Mouse (Mus musculus): ENCODE results near the gene Cat. TPM values are rescaled to one million over a fixed set of nuclear protein-coding genes. Genes with fewer than 3 reads are reported as not detected.

The Cat gene
- total and polyA plus RNA-seq, 2 experiments from 2014 or later = 70.2 to 118 TPM

DNA sequence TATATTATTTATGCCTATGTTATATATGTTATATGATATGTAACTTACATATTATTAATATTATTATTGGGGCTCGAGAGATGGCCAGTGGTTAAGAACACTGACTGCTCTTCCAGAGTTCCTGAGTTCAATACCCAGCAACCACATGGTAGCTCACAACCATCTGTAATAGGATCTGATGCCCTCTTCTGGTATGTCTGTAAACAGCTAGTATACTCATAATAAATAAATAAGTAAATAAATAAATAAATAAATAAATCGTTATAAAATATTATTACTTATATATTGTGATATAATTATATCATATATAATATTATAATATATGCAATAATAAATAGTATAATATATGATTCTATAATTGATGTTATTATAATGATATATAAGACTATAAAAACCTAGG, 8.8 kb downstream of the Cat start:
- H3K27me3 ChIP-seq (ENCODE audit: insufficient read depth, low read length) = no peaks in the 10 kb centered on the region
- no peaks in the 10 kb centered on the region for H3K9me3 ChIP-seq (ENCODE audit: low read length)
- no peak overlapping the region for H3K4me3 ChIP-seq (ENCODE audit: low read depth, low read length)
- no peak overlapping the region for H3K4me2 ChIP-seq (ENCODE audit: low read depth, low read length, poor library complexity, severe bottlenecking)
- no peak overlapping the region for H3K9ac ChIP-seq (replicated peaks; ENCODE audit: low read length, poor library complexity, severe bottlenecking)
- TF ChIP-seq CTCF (IDR thresholded peaks at IDR 0.05) = no peak
- H3K4me1 ChIP-seq (ENCODE audit: insufficient read depth, low read length) = no peaks in the 10 kb centered on the region
- peaks cover 23% of the 10 kb centered on the region for H3K36me3 ChIP-seq (ENCODE audit: insufficient read depth, low read length)
- no peak overlapping the region for H3K27ac ChIP-seq (ENCODE audit: low read depth, low read length)
- no peak for DNase-seq (ENCODE audit: low spot score)
- 97% methylated on average over 2 of the region's 2 CpGs for WGBS
- no peak for ATAC-seq (ENCODE audit: low FRiP score)

DNA sequence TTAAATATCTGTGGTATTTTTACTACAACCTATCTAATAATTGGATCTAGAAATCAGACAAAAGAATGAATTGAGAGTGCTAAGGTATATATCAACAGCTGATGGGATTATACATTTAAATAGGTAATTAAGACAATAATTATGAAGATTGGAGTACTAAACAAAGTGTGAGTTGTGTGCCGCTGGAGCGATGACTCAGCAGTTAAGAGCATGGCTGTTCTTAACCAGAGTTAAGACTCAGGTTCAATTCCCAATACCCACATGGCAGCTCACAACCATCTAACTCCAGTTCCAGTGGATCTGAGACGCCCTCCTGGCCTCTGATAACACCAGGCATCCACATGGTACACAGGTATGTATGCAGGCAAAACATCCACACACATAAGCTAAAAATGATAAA, 11.6 kb downstream of the Cat start:
- no peak overlapping the region for H3K4me3 ChIP-seq (ENCODE audit: low read depth, low read length)
- H3K4me2 ChIP-seq (ENCODE audit: low read depth, low read length, poor library complexity, severe bottlenecking) = no peak overlapping the region
- no peak for TF ChIP-seq CTCF (IDR thresholded peaks at IDR 0.05)
- no peak for ATAC-seq (ENCODE audit: low FRiP score)
- H3K4me1 ChIP-seq (ENCODE audit: insufficient read depth, low read length) = no peaks in the 10 kb centered on the region
- H3K9me3 ChIP-seq (ENCODE audit: low read length) = no peaks in the 10 kb centered on the region
- H3K36me3 ChIP-seq (ENCODE audit: insufficient read depth, low read length) = peaks cover 33% of the 10 kb centered on the region
- DNase-seq (ENCODE audit: low spot score) = no peak
- H3K9ac ChIP-seq (replicated peaks; ENCODE audit: low read length, poor library complexity, severe bottlenecking) = no peak overlapping the region
- 96% methylated on average over 3 of the region's 3 CpGs for WGBS
- no peaks in the 10 kb centered on the region for H3K27me3 ChIP-seq (ENCODE audit: insufficient read depth, low read length)
- H3K27ac ChIP-seq (ENCODE audit: low read depth, low read length) = no peak overlapping the region

DNA sequence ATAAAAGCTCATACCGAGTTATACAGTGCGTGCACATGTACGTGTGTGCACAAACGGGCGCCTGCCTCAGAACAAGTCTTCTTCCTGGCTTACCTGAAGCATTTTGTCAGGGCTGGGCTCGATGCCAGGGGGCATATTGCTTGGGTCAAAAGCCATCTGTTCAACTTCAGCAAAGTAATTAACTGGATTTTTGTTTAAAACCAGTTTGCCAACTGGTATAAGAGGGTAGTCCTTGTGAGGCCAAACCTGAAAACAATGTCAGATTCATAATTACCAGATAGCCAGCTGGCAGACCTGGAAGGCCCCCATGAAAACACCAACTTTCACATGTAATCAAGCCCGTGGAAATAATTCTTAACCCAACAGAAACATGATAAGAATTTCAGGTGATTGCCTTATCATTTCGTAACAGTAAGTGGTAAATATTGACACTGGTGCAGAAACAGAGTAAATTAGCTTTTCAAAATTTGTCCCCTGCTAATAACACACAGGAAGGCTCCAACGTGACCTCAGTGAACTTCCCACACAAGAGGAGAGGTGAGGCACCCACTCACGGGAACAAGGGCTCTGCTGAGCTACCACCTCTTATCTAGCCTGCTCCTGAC, 17.9 kb downstream of the Cat start:
- no peak for TF ChIP-seq CTCF (IDR thresholded peaks at IDR 0.05)
- Histone ChIP-seq H3K9ac (replicated peaks; ENCODE audit: low read length, poor library complexity, severe bottlenecking) (no peak overlapping the region), H3K4me3 (ENCODE audit: low read depth, low read length) (no peak overlapping the region), H3K4me1 (ENCODE audit: insufficient read depth, low read length) (no peaks in the 10 kb centered on the region), H3K27me3 (ENCODE audit: insufficient read depth, low read length) (no peaks in the 10 kb centered on the region), H3K9me3 (ENCODE audit: low read length) (no peaks in the 10 kb centered on the region), H3K36me3 (ENCODE audit: insufficient read depth, low read length) (peaks cover 53% of the 10 kb centered on the region), H3K27ac (ENCODE audit: low read depth, low read length) (no peak overlapping the region), H3K4me2 (ENCODE audit: low read depth, low read length, poor library complexity, severe bottlenecking) (no peak overlapping the region)
- 94% methylated on average over 10 of the region's 10 CpGs for WGBS
- DNase-seq (ENCODE audit: low spot score) = no peak
- no peak for ATAC-seq (ENCODE audit: low FRiP score)

DNA sequence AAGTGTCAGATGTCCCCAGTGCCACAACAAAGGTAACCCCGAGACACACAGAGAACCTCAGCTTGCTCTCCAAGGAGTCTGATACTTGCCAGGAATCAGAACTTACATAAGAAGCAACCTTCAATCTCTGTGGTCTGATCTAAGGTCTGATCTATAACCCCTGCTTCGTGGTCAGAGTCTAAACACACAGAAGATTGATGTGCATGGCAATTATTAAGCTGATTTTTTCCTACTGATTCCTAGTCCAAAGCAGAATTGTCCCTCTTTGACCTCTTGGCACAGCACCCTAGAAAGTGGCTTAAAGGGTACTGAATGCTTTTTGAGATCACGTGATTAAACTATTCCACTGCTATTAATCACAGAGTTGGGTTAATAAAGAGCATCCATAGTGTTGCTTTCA, 18.7 kb downstream of the Cat start:
- no peak for DNase-seq (ENCODE audit: low spot score)
- no peak overlapping the region for H3K4me3 ChIP-seq (ENCODE audit: low read depth, low read length)
- peaks cover 55% of the 10 kb centered on the region for H3K36me3 ChIP-seq (ENCODE audit: insufficient read depth, low read length)
- WGBS = 95% methylated on average over 3 of the region's 3 CpGs
- H3K9me3 ChIP-seq (ENCODE audit: low read length) = no peaks in the 10 kb centered on the region
- H3K27me3 ChIP-seq (ENCODE audit: insufficient read depth, low read length) = no peaks in the 10 kb centered on the region
- H3K9ac ChIP-seq (replicated peaks; ENCODE audit: low read length, poor library complexity, severe bottlenecking) = no peak overlapping the region
- H3K4me2 ChIP-seq (ENCODE audit: low read depth, low read length, poor library complexity, severe bottlenecking) = no peak overlapping the region
- TF ChIP-seq CTCF (IDR thresholded peaks at IDR 0.05) = no peak
- ATAC-seq (ENCODE audit: low FRiP score) = no peak
- no peaks in the 10 kb centered on the region for H3K4me1 ChIP-seq (ENCODE audit: insufficient read depth, low read length)
- no peak overlapping the region for H3K27ac ChIP-seq (ENCODE audit: low read depth, low read length)

DNA sequence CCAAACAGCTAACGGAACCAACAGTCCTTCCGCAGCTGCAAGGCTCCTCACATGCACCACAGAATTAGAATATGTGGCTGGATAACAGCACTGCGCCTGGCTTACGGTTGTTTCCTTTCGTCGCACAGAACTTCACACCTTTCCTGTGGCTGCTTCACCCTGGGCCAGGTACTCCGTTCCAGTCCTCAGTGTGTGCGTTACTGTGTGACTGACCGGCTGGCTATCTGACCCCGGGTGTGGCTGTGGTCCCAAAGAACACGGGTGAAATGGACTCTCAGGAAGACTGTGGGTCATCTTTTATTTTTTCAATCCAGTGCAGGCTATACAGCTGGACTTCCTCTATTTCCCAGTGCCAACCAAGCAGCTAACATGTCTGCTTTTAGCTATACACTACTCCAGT, 19.5 kb downstream of the Cat start:
- H3K9ac ChIP-seq (replicated peaks; ENCODE audit: low read length, poor library complexity, severe bottlenecking) = no peak overlapping the region
- DNase-seq (ENCODE audit: low spot score) = no peak
- H3K27ac ChIP-seq (ENCODE audit: low read depth, low read length) = no peak overlapping the region
- no peaks in the 10 kb centered on the region for H3K27me3 ChIP-seq (ENCODE audit: insufficient read depth, low read length)
- no peaks in the 10 kb centered on the region for H3K9me3 ChIP-seq (ENCODE audit: low read length)
- no peak overlapping the region for H3K4me3 ChIP-seq (ENCODE audit: low read depth, low read length)
- no peaks in the 10 kb centered on the region for H3K4me1 ChIP-seq (ENCODE audit: insufficient read depth, low read length)
- 94% methylated on average over 11 of the region's 11 CpGs for WGBS
- H3K36me3 ChIP-seq (ENCODE audit: insufficient read depth, low read length) = peaks cover 54% of the 10 kb centered on the region
- no peak overlapping the region for H3K4me2 ChIP-seq (ENCODE audit: low read depth, low read length, poor library complexity, severe bottlenecking)
- TF ChIP-seq CTCF (IDR thresholded peaks at IDR 0.05) = no peak
- no peak for ATAC-seq (ENCODE audit: low FRiP score)

DNA sequence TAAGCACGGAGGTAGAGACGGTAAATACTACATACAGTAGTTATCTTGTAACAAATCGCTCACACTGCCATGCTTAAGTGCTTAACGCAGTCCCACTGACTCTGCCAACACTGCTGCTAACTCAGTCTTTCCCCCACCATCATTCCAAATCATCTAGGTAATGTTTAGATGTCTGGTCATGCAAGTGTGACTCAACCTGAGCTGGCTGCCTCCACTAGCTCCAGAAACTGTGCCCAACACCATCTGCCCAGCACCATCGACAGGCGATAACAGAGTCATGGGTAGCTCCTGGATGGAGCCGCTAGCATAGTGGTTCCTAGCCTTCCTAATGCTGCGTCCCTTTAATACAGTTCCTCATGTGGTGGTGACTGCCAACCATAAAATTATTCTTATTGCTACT, 20.4 kb downstream of the Cat start:
- 97% methylated on average over 8 of the region's 8 CpGs for WGBS
- ATAC-seq (ENCODE audit: low FRiP score) (no peak), DNase-seq (ENCODE audit: low spot score) (no peak)
- Histone ChIP-seq H3K4me3 (ENCODE audit: low read depth, low read length) (no peak overlapping the region), H3K27me3 (ENCODE audit: insufficient read depth, low read length) (no peaks in the 10 kb centered on the region), H3K27ac (ENCODE audit: low read depth, low read length) (no peak overlapping the region), H3K4me1 (ENCODE audit: insufficient read depth, low read length) (no peaks in the 10 kb centered on the region), H3K9me3 (ENCODE audit: low read length) (no peaks in the 10 kb centered on the region), H3K4me2 (ENCODE audit: low read depth, low read length, poor library complexity, severe bottlenecking) (no peak overlapping the region), H3K36me3 (ENCODE audit: insufficient read depth, low read length) (peaks cover 54% of the 10 kb centered on the region), H3K9ac (replicated peaks; ENCODE audit: low read length, poor library complexity, severe bottlenecking) (no peak overlapping the region)
- no peak for TF ChIP-seq CTCF (IDR thresholded peaks at IDR 0.05)

Data from midbrain, postnatal 0 days (tissue).